Comparison of ENCODE assay signal across 8 mouse cellular contexts in the genomic region with DNA sequence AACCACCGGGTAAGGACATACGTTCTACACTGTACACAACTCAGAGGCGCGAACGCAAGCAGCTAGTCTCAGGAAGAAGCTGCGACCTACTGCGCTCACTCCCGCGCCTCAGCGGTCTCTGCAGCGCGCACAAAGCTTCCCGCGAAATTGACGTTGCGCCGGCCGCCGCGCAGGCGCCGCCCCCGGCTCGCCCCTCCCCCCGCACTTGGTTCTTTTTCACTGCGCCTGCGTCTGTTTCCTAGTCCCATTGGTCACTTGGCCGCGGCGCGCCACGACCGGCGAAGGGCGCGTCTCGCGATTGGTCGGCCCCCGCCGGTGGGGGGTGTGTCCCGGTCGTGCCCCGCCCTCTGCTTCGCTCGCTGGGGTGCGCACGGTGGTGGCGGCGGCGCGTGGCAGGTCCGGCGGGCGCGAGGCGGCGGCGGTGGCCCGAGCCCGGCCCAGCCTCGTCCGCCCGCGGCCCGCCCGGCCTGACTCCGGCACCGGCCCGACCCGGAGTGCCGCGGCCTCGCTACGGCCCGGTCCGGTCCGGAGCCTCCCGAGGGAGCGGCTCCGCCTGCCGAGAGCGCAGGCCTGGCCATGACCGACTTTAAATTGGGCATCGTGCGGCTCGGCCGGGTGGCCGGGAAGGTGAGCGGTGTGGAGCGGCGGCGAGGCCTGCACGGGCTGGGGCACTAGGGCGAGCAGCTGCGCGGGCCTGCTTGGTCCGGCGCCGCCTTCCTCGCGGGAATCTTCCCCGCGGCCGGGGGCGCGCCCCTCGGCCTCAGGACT. TPM values are rescaled to one million over a fixed set of nuclear protein-coding genes. Genes with fewer than 3 reads are reported as not detected.
DNase-seq lines count a peak whose midpoint lies in the region; ATAC-seq lines count a peak whose summit lies in the region.

TSS of gene Zmynd19 (plus strand) at position 372 of the 768 bp plus-strand sequence.

- H3K9me3 ChIP-seq in hindbrain, embryonic 16.5 days (ENCODE audit: control insufficient read depth, low read length): no peaks in the 10 kb centered on the region

- peaks cover 11% of the 10 kb centered on the region for H3K4me1 ChIP-seq in hindbrain, embryonic 16.5 days (ENCODE audit: control insufficient read depth, insufficient read depth, low read depth, low read length)

- peaks cover 13% of the 10 kb centered on the region for H3K36me3 ChIP-seq in hindbrain, embryonic 16.5 days (ENCODE audit: control insufficient read depth, insufficient read depth, low read length)
- H3K36me3 ChIP-seq in macrophage (ENCODE audit: inconsistent target): no peaks in the 10 kb centered on the region

- peak; percentile 97 for DNase-seq in T-cell, adult 2 months (ENCODE audit: low spot score)
- peak; percentile 98 to 99 for DNase-seq in cerebellum, postnatal 36 days
- peak; percentile 98 for DNase-seq in gastrocnemius, adult 18-20 months (ENCODE audit: low spot score)
- peak; percentile 98 to 99 for DNase-seq in left cerebral cortex, adult 18-20 months (ENCODE audit: low spot score in 2 of 2)
- peak; percentile 97 for DNase-seq in right cerebral cortex, adult 18-20 months
- peak; percentile 95 for DNase-seq in urinary bladder, postnatal 10 days (ENCODE audit: low spot score)

- peak within 1 kb of the TSS; percentile 74 for H3K4me3 ChIP-seq in hindbrain, embryonic 16.5 days (ENCODE audit: low read length)
- peak within 1 kb of the TSS; percentile 41 for H3K4me3 ChIP-seq in macrophage (ENCODE audit: inconsistent target)

- H3K4me2 ChIP-seq in hindbrain, embryonic 16.5 days (ENCODE audit: low read length): peak within 1 kb of the TSS; percentile 93

- ATAC-seq in hindbrain, embryonic 16.5 days: peak; percentile 98

- H3K79me2 ChIP-seq in macrophage (ENCODE audit: inconsistent target): peaks cover 11% of the 10 kb centered on the region

- whole genome bisulfite sequencing in hindbrain, embryonic 16.5 days: under 1% methylated on average over 99 of the region's 108 CpGs
- WGBS in macrophage (ENCODE audit: missing documents): under 1% methylated on average over 94 of the region's 108 CpGs

- no peaks in the 10 kb centered on the region for H3K27me3 ChIP-seq in hindbrain, embryonic 16.5 days (replicated peaks; ENCODE audit: control insufficient read depth, insufficient read depth, low read length)

- peak within 1 kb of the TSS; percentile 84 for H3K9ac ChIP-seq in hindbrain, embryonic 16.5 days (ENCODE audit: low read depth, low read length)

- peak within 1 kb of the TSS; percentile 72 for H3K27ac ChIP-seq in hindbrain, embryonic 16.5 days (ENCODE audit: low read depth, low read length)
- no peak within 1 kb of the TSS for H3K27ac ChIP-seq in macrophage

RNA-seq across cellular contexts. Expression of gene Zmynd19, which starts in this region (rescaled TPM):
- 10 to 100 TPM; 18.3 to 20.3 TPM for total RNA-seq in gastrocnemius, adult 18-20 months (2021)
- 5.4 and 14.6 TPM in 2 replicates for polyA plus RNA-seq in hindbrain, embryonic 16.5 days (2015; fragmentation: Nextera tagmentation; extraction: Ambion mirVana)
- 10 to 100 TPM; 40.0 to 41.6 TPM for total RNA-seq in left cerebral cortex, adult 18-20 months (2021)
- total RNA-seq in macrophage (2018; cell fraction: chromatin; rRNA removed): 1 to 10 TPM in 23 of 26 experiments, under 1 TPM in 2, not detected in 1; 0.62 to 4.5 (median 1.8) TPM
- 1 to 10 TPM; 2.6 to 6.5 (median 4.5) TPM for total RNA-seq in macrophage (2018; cell fraction: cytosol; rRNA removed)
- total RNA-seq in macrophage (2018; cell fraction: nucleus; rRNA removed): 1 to 10 TPM; 1.2 to 9.3 (median 2.1) TPM
- 4.4 to 23.2 TPM (median 5.6 TPM) in 3 replicates for polyA plus RNA-seq in macrophage (2018)
